ENCODE assay signal across 18 mouse cellular contexts in genomic region chr5:104328317-104328850, GRCm38 (mm10). TPM values are rescaled to one million over a fixed set of nuclear protein-coding genes. Genes with fewer than 3 reads are reported as not detected.
DNase-seq lines count a peak whose midpoint lies in the region; ATAC-seq lines count a peak whose summit lies in the region.
"Had no signal": no experiment of that assay in that cellular context is flagged by ENCODE, and none has a peak within 500 bp of the region (broad histone marks: within the 10 kb centered on the region; RNA-seq: fewer than 3 reads in every experiment).

No protein-coding gene starts in this region.

- H3K27me3 ChIP-seq in hindbrain, embryonic 15.5 days, result no peaks in the 10 kb centered on the region
- no peaks in the 10 kb centered on the region for H3K27me3 ChIP-seq in hindbrain, embryonic 11.5 days (ENCODE audit: control insufficient read depth, insufficient read depth, low read length)
- H3K27me3 ChIP-seq in lung, embryonic 15.5 days, result no peaks in the 10 kb centered on the region
- H3K27me3 ChIP-seq in embryonic facial prominence, embryonic 15.5 days, result no peaks in the 10 kb centered on the region
- H3K27me3 ChIP-seq in midbrain, embryonic 15.5 days (replicated peaks), result no peaks in the 10 kb centered on the region
- H3K27me3 ChIP-seq: heart, embryonic 13.5 days; limb, embryonic 13.5 days had no signal

- H3K4me1 ChIP-seq in hindbrain, embryonic 15.5 days (replicated peaks), result no peaks in the 10 kb centered on the region
- H3K4me1 ChIP-seq in hindbrain, embryonic 11.5 days (replicated peaks; ENCODE audit: control insufficient read depth, insufficient read depth, low read length), result no peaks in the 10 kb centered on the region
- H3K4me1 ChIP-seq in lung, embryonic 15.5 days, result peaks cover 8% of the 10 kb centered on the region
- peaks cover 4% of the 10 kb centered on the region; the same call in 1 of the 2 replicates for H3K4me1 ChIP-seq in embryonic facial prominence, embryonic 15.5 days
- no peaks in the 10 kb centered on the region for H3K4me1 ChIP-seq in midbrain, embryonic 15.5 days
- H3K4me1 ChIP-seq: limb, embryonic 13.5 days had no signal

- WGBS in hindbrain, embryonic 15.5 days, result 75% methylated on average over 4 of the region's 4 CpGs
- 89% methylated on average over 4 of the region's 4 CpGs for WGBS in hindbrain, embryonic 11.5 days
- 69% methylated on average over 4 of the region's 4 CpGs for WGBS in lung, embryonic 15.5 days
- 67% methylated on average over 4 of the region's 4 CpGs for WGBS in embryonic facial prominence, embryonic 15.5 days
- WGBS in midbrain, embryonic 15.5 days, result 80% methylated on average over 4 of the region's 4 CpGs

- no peak overlapping the region for H3K27ac ChIP-seq in hindbrain, embryonic 15.5 days (replicated peaks)
- no peak overlapping the region for H3K27ac ChIP-seq in hindbrain, embryonic 11.5 days (ENCODE audit: low read depth, low read length)
- H3K27ac ChIP-seq in lung, embryonic 15.5 days, result no peak overlapping the region
- H3K27ac ChIP-seq in embryonic facial prominence, embryonic 15.5 days (replicated peaks), result no peak overlapping the region
- no peak overlapping the region for H3K27ac ChIP-seq in midbrain, embryonic 15.5 days
- H3K27ac ChIP-seq: heart, embryonic 13.5 days; layer of hippocampus, adult 2 months; limb, embryonic 13.5 days; macrophage had no signal

- peak; percentile 71; the same call in 1 of the 2 replicates for ATAC-seq in hindbrain, embryonic 15.5 days (ENCODE audit: low FRiP score, low read depth)
- no peak for ATAC-seq in hindbrain, embryonic 11.5 days (ENCODE audit: low FRiP score)
- ATAC-seq in lung, embryonic 15.5 days (ENCODE audit: borderline replicate concordance, extremely low read depth, low FRiP score, low TSS enrichment), result peak; percentile 39; the same call in 1 of the 2 replicates
- peak; percentile 47; the same call in 1 of the 2 replicates for ATAC-seq in embryonic facial prominence, embryonic 15.5 days (ENCODE audit: insufficient number of reproducible peaks, low FRiP score, low TSS enrichment, low read depth)
- ATAC-seq in midbrain, embryonic 15.5 days (replicated peaks), result 0 out of 2 replicates have a peak, but pooled peaks have one; percentile 39

- no peak overlapping the region for H3K9ac ChIP-seq in hindbrain, embryonic 15.5 days
- H3K9ac ChIP-seq in hindbrain, embryonic 11.5 days (ENCODE audit: low read depth, low read length), result no peak overlapping the region
- no peak overlapping the region for H3K9ac ChIP-seq in lung, embryonic 15.5 days
- no peak overlapping the region for H3K9ac ChIP-seq in embryonic facial prominence, embryonic 15.5 days
- no peak overlapping the region for H3K9ac ChIP-seq in midbrain, embryonic 15.5 days
- H3K9ac ChIP-seq: heart, embryonic 13.5 days; limb, embryonic 13.5 days had no signal

- H3K4me2 ChIP-seq in hindbrain, embryonic 15.5 days, result no peak overlapping the region
- no peak overlapping the region for H3K4me2 ChIP-seq in hindbrain, embryonic 11.5 days (replicated peaks; ENCODE audit: low read depth, low read length)
- H3K4me2 ChIP-seq in lung, embryonic 15.5 days, result no peak overlapping the region
- no peak overlapping the region for H3K4me2 ChIP-seq in embryonic facial prominence, embryonic 15.5 days (replicated peaks)
- no peak overlapping the region for H3K4me2 ChIP-seq in midbrain, embryonic 15.5 days
- H3K4me2 ChIP-seq: heart, embryonic 13.5 days; limb, embryonic 13.5 days had no signal

- H3K9me3 ChIP-seq in hindbrain, embryonic 15.5 days, result no peaks in the 10 kb centered on the region
- no peaks in the 10 kb centered on the region for H3K9me3 ChIP-seq in hindbrain, embryonic 11.5 days (ENCODE audit: control insufficient read depth, low read length)
- no peaks in the 10 kb centered on the region for H3K9me3 ChIP-seq in lung, embryonic 15.5 days
- H3K9me3 ChIP-seq in embryonic facial prominence, embryonic 15.5 days (replicated peaks), result no peaks in the 10 kb centered on the region
- H3K9me3 ChIP-seq in midbrain, embryonic 15.5 days, result no peaks in the 10 kb centered on the region
- H3K9me3 ChIP-seq: heart, embryonic 13.5 days; limb, embryonic 13.5 days had no signal

- DNase-seq in hindbrain, embryonic 11.5 days (ENCODE audit: low spot score), result no peak
- no peak for DNase-seq in lung, postnatal 14 days
- DNase-seq in cerebellum, postnatal 25 days, result no peak
- DNase-seq: adrenal gland, postnatal 10 days; cerebellum, adult 2 months; heart, postnatal 4 days; kidney, adult 9 months; thymus, adult 2 months had no signal

- H3K4me3 ChIP-seq in hindbrain, embryonic 15.5 days, result no peak overlapping the region
- H3K4me3 ChIP-seq in hindbrain, embryonic 11.5 days (ENCODE audit: low read depth, low read length), result no peak overlapping the region
- H3K4me3 ChIP-seq in lung, embryonic 15.5 days, result no peak overlapping the region
- H3K4me3 ChIP-seq in embryonic facial prominence, embryonic 15.5 days (replicated peaks), result no peak overlapping the region
- H3K4me3 ChIP-seq in midbrain, embryonic 15.5 days, result no peak overlapping the region
- H3K4me3 ChIP-seq: erythroblast, embryonic 14.5 days; heart, embryonic 13.5 days; layer of hippocampus, adult 2 months; limb, embryonic 13.5 days had no signal

- no peaks in the 10 kb centered on the region for H3K36me3 ChIP-seq in hindbrain, embryonic 15.5 days
- H3K36me3 ChIP-seq in hindbrain, embryonic 11.5 days (ENCODE audit: control insufficient read depth, insufficient read depth, low read length), result no peaks in the 10 kb centered on the region
- H3K36me3 ChIP-seq in lung, embryonic 15.5 days, result no peaks in the 10 kb centered on the region
- no peaks in the 10 kb centered on the region for H3K36me3 ChIP-seq in embryonic facial prominence, embryonic 15.5 days
- no peaks in the 10 kb centered on the region for H3K36me3 ChIP-seq in midbrain, embryonic 15.5 days (replicated peaks)
- H3K36me3 ChIP-seq: heart, embryonic 13.5 days; limb, embryonic 13.5 days had no signal

RNA-seq across cellular contexts. Expression of gene Mepe, which starts 3.3 kb away (rescaled TPM):
- not detected in 2 replicates for polyA plus RNA-seq in hindbrain, embryonic 15.5 days (2015; fragmentation: Nextera tagmentation; extraction: Ambion mirVana)
- not detected in 2 replicates for polyA plus RNA-seq in hindbrain, embryonic 11.5 days (2014; fragmentation: Nextera tagmentation; extraction: Ambion mirVana)
- polyA plus RNA-seq in lung, embryonic 15.5 days (2015; fragmentation: Nextera tagmentation; extraction: Ambion mirVana), result not detected in 2 replicates
- 0.47 and 0.53 TPM in 2 replicates for polyA plus RNA-seq in embryonic facial prominence, embryonic 15.5 days (2015; fragmentation: Nextera tagmentation; extraction: Ambion mirVana)
- not detected in 2 replicates for polyA plus RNA-seq in midbrain, embryonic 15.5 days (2015; fragmentation: Nextera tagmentation; extraction: Ambion mirVana)
- polyA plus RNA-seq: cerebellum, adult 2 months; erythroblast, embryonic 14.5 days; heart, embryonic 13.5 days; limb, embryonic 13.5 days; liver, embryonic 16.5 days; macrophage; thymus, adult 2 months had no signal

RNA-seq across cellular contexts. Expression of gene Ibsp, which starts 29.4 kb away (rescaled TPM):
- polyA plus RNA-seq in hindbrain, embryonic 15.5 days (2015; fragmentation: Nextera tagmentation; extraction: Ambion mirVana), result 0.26 and 0.73 TPM in 2 replicates
- 0.11 TPM in 1 of 2 replicates, not detected in the other for polyA plus RNA-seq in hindbrain, embryonic 11.5 days (2014; fragmentation: Nextera tagmentation; extraction: Ambion mirVana)
- polyA plus RNA-seq in lung, embryonic 15.5 days (2015; fragmentation: Nextera tagmentation; extraction: Ambion mirVana), result 4.6 and 5.1 TPM in 2 replicates
- 718 and 848 TPM in 2 replicates for polyA plus RNA-seq in embryonic facial prominence, embryonic 15.5 days (2015; fragmentation: Nextera tagmentation; extraction: Ambion mirVana)
- polyA plus RNA-seq in midbrain, embryonic 15.5 days (2015; fragmentation: Nextera tagmentation; extraction: Ambion mirVana), result 0.23 and 0.24 TPM in 2 replicates
- polyA plus RNA-seq: erythroblast, embryonic 14.5 days; liver, embryonic 16.5 days; macrophage had no signal

Comparison
In these comparisons a context has a peak if more than half of its experiments do, and no peak if none do; other contexts are left out.
1. RNA of gene Ibsp, which starts 29.4 kb away (polyA plus RNA-seq): 718 to 848 TPM in embryonic facial prominence, embryonic 15.5 days; 4.6 to 5.1 TPM in lung, embryonic 15.5 days, 0.26 to 0.73 TPM in hindbrain, embryonic 15.5 days, 0.23 to 0.24 TPM in midbrain, embryonic 15.5 days and 0.11 TPM in hindbrain, embryonic 11.5 days; every median in the first group is over 100 times any median in the second.